Mouse (Mus musculus) G1E (cell line): ENCODE data around the gene Ahcyl2. TPM values are rescaled to one million over a fixed set of nuclear protein-coding genes. Genes with fewer than 3 reads are reported as not detected.

Experiments used
- ATAC-seq: 2 replicates; pipeline ENCODE4 v1.8.0; 2016; ENCODE audit warnings: mild to moderate bottlenecking; ENCODE audit not compliant: insufficient number of reproducible peaks, poor library complexity, low FRiP score, severe bottlenecking; ENCODE audit errors: extremely low read depth
- DNase-seq: peaks from one replicate; pipeline ENCODE4 v3.0.0; 2012; ENCODE audit warnings: low spot score
- H3K27me3 ChIP-seq: 2 replicates; pipeline ENCODE4 v1.6.1; 2012; ENCODE audit warnings: mild to moderate bottlenecking, low read length, inconsistent platforms; ENCODE audit not compliant: insufficient read depth
- H3K36me3 ChIP-seq: replicated peaks from 2 replicates; pipeline ENCODE3; 2012; ENCODE audit warnings: mild to moderate bottlenecking, inconsistent platforms
- H3K4me1 ChIP-seq: 2 replicates; pipeline ENCODE4 v1.6.1; 2012; ENCODE audit warnings: low read depth, low read length, inconsistent platforms, mixed read lengths; ENCODE audit not compliant: insufficient read depth
- H3K4me3 ChIP-seq: 2 replicates; pipeline ENCODE4 v1.5.1; 2012; ENCODE audit warnings: low read depth, mild to moderate bottlenecking, inconsistent platforms, low read length, moderate library complexity, mixed read lengths
- H3K9me3 ChIP-seq: replicated peaks from 2 replicates; pipeline ENCODE4 v1.6.1; 2012; ENCODE audit warnings: inconsistent platforms
- CTCF ChIP-seq: IDR thresholded peaks from 2 replicates; pipeline ENCODE4 v1.5.1; 2012; ENCODE audit warnings: low read depth, low read length, inconsistent platforms, mixed read lengths
- GATA1 ChIP-seq: IDR thresholded peaks from 2 replicates; pipeline ENCODE4 v1.6.1; 2012; ENCODE audit warnings: borderline replicate concordance, low read length, inconsistent platforms, mixed read lengths
- GATA2 ChIP-seq: IDR thresholded peaks from 2 replicates; pipeline ENCODE4 v1.6.1; 2012; ENCODE audit warnings: low read depth, low read length, inconsistent platforms, borderline replicate concordance
- POLR2AphosphoS5 ChIP-seq: IDR thresholded peaks from 2 replicates; pipeline ENCODE4 v1.6.1; 2012; ENCODE audit warnings: low read depth, low read length, inconsistent platforms; ENCODE audit not compliant: insufficient replicate concordance
- TAL1 ChIP-seq: conservative IDR thresholded peaks from 2 replicates; pipeline ENCODE4 v1.6.1; 2012; ENCODE audit warnings: low read depth, low read length, inconsistent platforms, mixed read lengths
- polyA plus RNA-seq: library from polyadenylated mRNA; stranded (reverse); fragments of >175 nt; gene quantifications from 2 replicates; pipeline ENCODE4 v1.2.3, GENCODE M21; 2012
- total RNA-seq, 2 experiments: library from RNA; stranded (forward) in 1 of 2; stranded (reverse) in 1 of 2; fragments of 200-1000 nt in 1 of 2; fragments of >200 nt in 1 of 2; fragmentation: Nextera tagmentation in 1 of 2; gene quantifications; 2 replicates each; pipeline ENCODE4 v1.2.3; 2014 to 2017

Ahcyl2 gene
- total and polyA plus RNA-seq, 3 experiments, result 21.7 to 81.5 (median 45.0) TPM

DNA sequence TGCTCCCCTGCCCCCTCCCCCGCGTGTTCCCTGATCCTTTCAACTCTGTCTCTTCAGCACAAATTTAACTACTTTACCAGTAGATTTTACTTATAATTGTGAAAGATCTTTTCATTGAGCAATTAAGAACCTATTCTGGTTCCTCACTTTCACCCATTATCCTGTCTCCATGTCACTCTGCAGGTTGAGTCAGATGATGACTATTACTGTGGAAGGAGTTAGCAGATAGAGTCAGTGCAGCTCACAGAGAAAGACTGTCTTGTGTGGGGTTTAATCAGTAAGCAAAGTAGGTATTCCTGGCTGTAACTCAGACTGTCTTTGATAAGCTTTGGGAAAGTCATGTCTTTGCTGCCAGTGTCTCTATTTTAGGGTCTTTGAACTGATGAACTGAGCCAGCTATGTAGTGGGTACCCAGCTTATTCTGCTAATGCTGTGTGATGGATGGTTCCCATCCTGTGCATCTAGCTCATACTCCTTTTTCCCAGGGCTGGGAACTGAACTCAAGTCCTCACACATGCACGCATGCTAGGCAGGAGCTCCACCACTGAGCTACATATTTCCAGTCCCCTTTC lies 135.6 kb downstream of the Ahcyl2 start:
- DNase-seq (no peak), ATAC-seq (no peak)
- Histone ChIP-seq H3K4me1 (peaks cover 3% of the 10 kb centered on the region; the same call in 1 of the 2 replicates), H3K27me3 (no peaks in the 10 kb centered on the region), H3K36me3 (peaks cover 51% of the 10 kb centered on the region), H3K4me3 (no peak overlapping the region), H3K9me3 (no peaks in the 10 kb centered on the region)
- TF ChIP-seq GATA1, result no peak
- no peak for TF ChIP-seq GATA2
- no peak for TF ChIP-seq TAL1
- TF ChIP-seq POLR2AphosphoS5, result no peak
- TF ChIP-seq CTCF, result no peak

GRCm38 (mm10) chr6:29904281-29904680 lies 136.5 kb downstream of the Ahcyl2 start:
- Histone ChIP-seq H3K9me3 (no peaks in the 10 kb centered on the region), H3K4me1 (peaks cover 8% of the 10 kb centered on the region), H3K4me3 (no peak overlapping the region), H3K36me3 (peaks cover 55% of the 10 kb centered on the region), H3K27me3 (no peaks in the 10 kb centered on the region)
- ATAC-seq (no peak), DNase-seq (no peak)
- TF ChIP-seq POLR2AphosphoS5 (no peak), GATA1 (no peak), TAL1 (no peak), GATA2 (no peak), CTCF (no peak)

GRCm38 (mm10) chr6:29910631-29911030 lies 142.8 kb downstream of the Ahcyl2 start:
- no peak overlapping the region for H3K4me3 ChIP-seq

DNA sequence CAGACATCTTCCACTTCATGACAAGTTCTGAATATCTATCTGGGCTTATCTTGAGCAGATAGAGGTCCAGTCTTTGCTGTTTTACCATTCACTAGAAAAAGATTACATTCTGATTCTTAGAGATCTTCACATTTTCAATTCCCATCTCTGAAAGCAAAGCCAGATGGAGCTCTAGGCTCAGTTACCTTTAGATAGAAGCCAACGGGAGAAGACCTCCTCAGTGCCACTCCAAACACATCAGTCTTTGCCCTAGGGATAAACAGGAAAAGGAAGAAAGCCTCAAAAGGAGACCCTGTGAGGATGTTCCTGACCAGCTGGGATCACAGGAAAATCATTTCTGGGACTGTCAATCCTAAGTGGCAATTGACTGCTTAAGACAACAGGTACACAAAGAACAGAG lies 145.9 kb downstream of the Ahcyl2 start:
- no peak for TF ChIP-seq TAL1
- TF ChIP-seq POLR2AphosphoS5, result no peak
- TF ChIP-seq GATA2, result no peak
- no peak for TF ChIP-seq CTCF
- TF ChIP-seq GATA1, result no peak
- H3K27me3 ChIP-seq, result peaks cover 14% of the 10 kb centered on the region
- peaks cover 33% of the 10 kb centered on the region for H3K4me1 ChIP-seq
- no peak overlapping the region for H3K4me3 ChIP-seq
- ATAC-seq (no peak), DNase-seq (no peak)
- peaks cover 23% of the 10 kb centered on the region for H3K36me3 ChIP-seq
- no peaks in the 10 kb centered on the region for H3K9me3 ChIP-seq

More at GRCm38 (mm10) chr6:29910631-29911030, 142.8 kb downstream of the Ahcyl2 start:
- no peak for TF ChIP-seq TAL1
- no peak for TF ChIP-seq GATA1
- no peak for TF ChIP-seq POLR2AphosphoS5
- no peak for TF ChIP-seq GATA2
- TF ChIP-seq CTCF, result no peak
- peaks cover 19% of the 10 kb centered on the region for H3K4me1 ChIP-seq
- no peak for DNase-seq
- H3K27me3 ChIP-seq, result no peaks in the 10 kb centered on the region
- no peaks in the 10 kb centered on the region for H3K9me3 ChIP-seq
- ATAC-seq, result no peak
- H3K36me3 ChIP-seq, result peaks cover 38% of the 10 kb centered on the region

DNA sequence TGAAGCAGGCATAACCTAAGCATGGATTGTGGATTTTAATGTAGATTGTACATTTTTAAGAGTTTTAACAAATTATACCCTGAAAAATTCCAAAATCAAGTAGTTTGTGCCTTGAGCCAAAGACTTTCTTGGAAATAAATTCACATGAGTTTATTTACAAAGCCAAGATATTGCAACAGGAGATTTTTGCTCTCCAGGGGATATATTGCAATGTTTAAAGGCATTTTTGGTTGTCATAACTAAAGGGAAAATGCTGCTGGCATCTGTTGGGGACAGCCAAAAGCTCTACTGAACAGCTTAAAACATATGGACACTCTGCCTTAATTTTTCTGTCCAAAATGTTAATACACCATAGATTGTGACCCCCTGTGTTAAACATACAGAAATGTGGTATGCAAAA lies 146.3 kb downstream of the Ahcyl2 start:
- no peak overlapping the region for H3K4me3 ChIP-seq
- H3K36me3 ChIP-seq, result peaks cover 19% of the 10 kb centered on the region
- TF ChIP-seq CTCF (no peak), GATA2 (no peak), GATA1 (no peak), POLR2AphosphoS5 (no peak), TAL1 (no peak)
- H3K9me3 ChIP-seq, result no peaks in the 10 kb centered on the region
- peaks cover 19% of the 10 kb centered on the region for H3K27me3 ChIP-seq
- ATAC-seq (no peak), DNase-seq (no peak)
- peaks cover 31% of the 10 kb centered on the region for H3K4me1 ChIP-seq

GRCm38 (mm10) chr6:29915836-29916235 lies 148.0 kb downstream of the Ahcyl2 start:
- Histone ChIP-seq H3K4me1 (peaks cover 16% of the 10 kb centered on the region), H3K27me3 (peaks cover 26% of the 10 kb centered on the region), H3K36me3 (peaks cover 6% of the 10 kb centered on the region), H3K4me3 (no peak overlapping the region), H3K9me3 (no peaks in the 10 kb centered on the region)
- no peak for DNase-seq
- no peak for ATAC-seq
- TF ChIP-seq CTCF (no peak), POLR2AphosphoS5 (no peak)
